Mouse (Mus musculus): ENCODE results near the gene Ephb2. TPM values are rescaled to one million over a fixed set of nuclear protein-coding genes. Genes with fewer than 3 reads are reported as not detected.

The Ephb2 gene
- total RNA-seq, 4 experiments from 2014 or later, result 20.6 to 36.8 (median 29.4) TPM

DNA sequence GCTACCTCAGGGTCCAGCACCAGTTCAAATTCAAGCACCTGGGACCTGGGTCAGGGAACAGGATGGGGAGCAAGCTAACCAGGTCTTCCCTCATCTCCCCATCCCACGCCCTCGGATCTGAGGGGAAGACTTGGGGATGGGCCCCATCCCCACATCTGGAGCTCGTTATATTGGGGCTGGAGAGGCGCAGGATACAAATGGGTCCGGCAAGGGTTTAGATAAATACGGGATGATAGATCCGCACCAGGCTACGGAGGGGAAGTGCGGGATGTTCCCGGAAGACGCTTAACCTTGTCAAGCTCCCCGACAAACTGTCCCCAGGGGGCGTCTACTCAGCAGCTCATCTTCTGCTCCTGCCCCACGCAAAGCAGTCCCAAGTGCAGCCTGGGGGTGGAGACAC is 35.4 kb downstream of the Ephb2 start:
- DNase-seq, result no peak

DNA sequence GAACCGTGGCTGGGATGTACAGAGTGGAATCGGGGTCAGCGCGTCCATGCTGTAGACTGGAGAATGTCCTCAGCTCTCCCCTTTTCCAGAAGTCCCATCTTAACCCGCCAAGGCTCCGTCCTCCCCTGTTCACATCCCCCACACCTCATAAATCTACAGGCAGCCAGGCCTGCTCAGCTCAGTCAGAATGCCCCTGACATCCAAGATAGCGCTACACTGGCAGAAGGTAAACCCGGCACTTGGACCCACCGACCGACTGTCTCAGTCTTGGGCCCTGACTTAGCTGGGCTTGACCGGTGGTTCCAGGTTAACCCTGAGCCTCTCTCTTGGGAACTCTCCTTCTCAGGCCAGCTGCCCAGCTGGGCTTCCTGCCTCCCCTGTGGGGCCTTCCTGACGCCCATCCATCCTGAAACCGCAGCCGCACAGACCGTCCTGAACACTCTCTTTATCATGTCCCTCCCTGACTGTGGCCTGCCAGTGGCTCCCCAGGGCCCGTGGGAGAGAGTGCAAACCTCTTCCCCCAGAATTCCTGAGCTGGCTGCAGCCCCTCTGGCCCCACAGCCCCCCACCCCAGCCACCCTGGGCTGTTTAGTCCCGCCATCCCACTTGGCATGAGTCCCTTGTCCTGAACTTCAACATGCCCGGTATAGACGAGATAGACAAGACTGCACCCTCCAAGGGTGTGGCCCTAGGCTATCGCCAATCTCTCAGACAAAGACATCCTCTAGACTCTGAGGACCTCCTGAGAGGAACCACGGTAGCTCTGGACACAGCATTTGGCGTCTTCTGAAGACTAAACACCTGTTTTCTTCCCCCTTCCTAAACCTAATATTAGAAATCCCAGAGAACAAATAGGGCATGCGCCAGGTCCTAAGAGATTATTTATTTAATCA is 37.9 kb downstream of the Ephb2 start:
- DNase-seq, result no peak

- no peak for DNase-seq
Measured at GRCm38 (mm10) chr4:136793320-136793719, 42.5 kb downstream of the Ephb2 start.

DNA sequence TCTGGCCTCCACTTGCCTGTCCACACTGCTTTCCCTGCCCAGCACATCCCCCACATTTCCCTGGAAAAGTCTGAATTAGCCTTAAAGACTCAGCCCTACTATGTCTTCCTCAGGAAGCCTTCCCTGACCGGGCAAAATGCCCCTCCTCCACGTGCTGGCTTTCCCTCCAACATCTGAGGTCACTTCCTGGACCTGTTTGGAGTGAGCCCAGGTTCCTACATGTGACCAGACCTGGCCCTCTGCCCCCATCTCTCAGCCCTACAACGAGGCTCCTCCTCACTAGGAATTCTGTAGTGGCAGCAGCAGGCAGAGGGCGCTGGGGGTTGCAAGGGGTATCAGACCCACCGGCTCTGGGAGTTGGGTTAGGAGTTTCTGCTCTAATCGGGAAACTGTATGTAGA is 46.0 kb downstream of the Ephb2 start:
- DNase-seq, result peak; percentile 35

GRCm38 (mm10) chr4:136787357-136787756 is 48.4 kb downstream of the Ephb2 start:
- DNase-seq, result no peak

DNA sequence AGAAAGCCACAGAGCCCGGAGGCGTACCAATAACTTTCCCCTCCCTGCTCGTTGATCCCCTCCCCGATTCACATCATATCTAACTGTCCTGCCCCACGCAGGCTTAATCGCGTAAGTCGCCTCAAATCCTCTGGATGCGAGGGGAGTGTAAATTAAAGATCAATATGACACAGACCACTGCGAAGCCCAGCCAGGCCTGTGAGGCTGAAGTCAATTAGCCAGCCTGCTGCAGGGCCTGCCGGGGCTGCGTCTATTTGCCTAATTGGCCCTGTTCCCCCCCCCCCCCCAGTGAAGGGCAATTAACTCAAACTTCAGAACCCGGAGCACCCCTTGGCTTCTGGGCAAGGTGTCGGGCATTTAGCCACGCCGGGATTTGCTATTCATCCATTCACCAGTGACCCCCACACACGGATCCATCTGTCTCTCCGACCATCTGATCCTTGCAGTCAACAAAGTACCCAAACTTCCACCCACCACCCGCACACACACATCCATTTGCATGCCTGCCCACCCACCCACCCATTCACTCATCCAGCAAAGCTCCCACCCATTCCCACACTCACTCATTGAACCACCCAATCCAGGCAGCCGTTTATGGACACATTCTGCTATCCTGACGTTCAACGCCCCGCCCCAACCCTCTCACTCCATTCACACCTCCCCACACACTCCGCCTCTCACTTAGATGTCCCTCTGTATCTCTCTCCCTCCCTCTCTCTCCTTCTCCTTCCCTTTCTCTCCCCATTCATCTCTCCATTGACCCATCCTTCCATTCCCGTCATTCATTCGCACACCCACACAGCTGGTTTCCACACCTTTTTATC is 49.1 kb downstream of the Ephb2 start:
- DNase-seq, result no peak

- DNase-seq, result no peak
Measured at GRCm38 (mm10) chr4:136783552-136784150, 52.1 kb downstream of the Ephb2 start.

GRCm38 (mm10) chr4:136782579-136782925 is 53.2 kb downstream of the Ephb2 start:
- no peak for DNase-seq

DNA sequence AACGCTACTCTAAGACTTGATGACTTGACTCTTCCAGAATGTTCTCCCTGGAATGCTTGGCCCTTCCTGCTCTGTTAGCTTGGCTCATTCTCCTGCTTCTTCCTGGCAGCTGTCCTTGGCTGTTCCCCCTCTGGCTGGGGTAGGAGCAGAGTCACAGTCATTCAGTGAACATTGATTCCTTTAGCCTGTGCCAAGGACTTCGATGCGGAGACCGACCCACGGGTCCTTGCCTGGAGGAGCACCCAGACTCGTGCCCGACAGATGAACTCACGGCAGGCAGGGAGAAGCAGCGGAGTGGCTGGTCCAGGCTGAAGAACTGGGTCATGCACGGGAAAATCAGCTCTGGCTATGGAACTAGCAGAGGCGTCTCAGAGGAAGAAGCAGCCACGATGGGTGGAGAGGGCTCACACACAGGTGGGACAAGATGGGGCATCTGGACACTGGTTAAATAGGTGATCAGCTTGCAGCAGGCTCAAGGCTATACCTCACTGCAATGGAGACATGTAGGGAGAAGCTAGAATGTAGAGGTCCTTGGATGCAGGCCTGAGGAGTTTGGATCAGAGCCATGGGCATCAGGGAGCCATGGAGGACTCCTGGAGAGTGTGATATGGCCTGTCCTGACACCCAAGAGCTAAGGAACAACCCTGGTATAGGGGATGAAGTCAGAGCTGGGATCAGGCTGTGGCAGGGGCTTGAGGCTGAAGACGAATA is 53.8 kb downstream of the Ephb2 start:
- peak; percentile 73 for DNase-seq

GRCm38 (mm10) chr4:136780201-136780895 is 55.4 kb downstream of the Ephb2 start:
- DNase-seq, result no peak

GRCm38 (mm10) chr4:136779156-136779555 is 56.6 kb downstream of the Ephb2 start:
- DNase-seq, result no peak

DNA sequence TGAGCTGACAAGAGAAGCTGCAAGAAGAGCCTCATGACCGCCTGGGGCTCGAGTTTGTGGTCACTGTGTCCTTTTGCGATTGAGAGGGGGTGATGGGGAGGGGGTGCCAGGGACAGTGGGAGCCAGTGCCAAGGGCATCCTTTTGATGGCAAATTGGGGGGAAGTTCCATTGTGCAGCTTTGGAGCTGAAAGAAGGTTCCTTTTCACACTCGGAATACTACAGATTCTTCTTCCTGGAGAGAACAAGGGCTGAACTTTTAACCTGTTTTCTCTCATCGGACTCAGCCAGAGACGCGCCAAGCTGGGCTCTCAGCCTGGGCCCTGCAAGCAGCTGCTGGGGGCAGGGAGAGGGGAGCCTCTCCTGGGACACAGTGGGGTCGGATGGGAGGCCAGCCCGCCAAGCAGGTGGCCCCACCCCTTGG is 59.3 kb downstream of the Ephb2 start:
- no peak for DNase-seq

DNA sequence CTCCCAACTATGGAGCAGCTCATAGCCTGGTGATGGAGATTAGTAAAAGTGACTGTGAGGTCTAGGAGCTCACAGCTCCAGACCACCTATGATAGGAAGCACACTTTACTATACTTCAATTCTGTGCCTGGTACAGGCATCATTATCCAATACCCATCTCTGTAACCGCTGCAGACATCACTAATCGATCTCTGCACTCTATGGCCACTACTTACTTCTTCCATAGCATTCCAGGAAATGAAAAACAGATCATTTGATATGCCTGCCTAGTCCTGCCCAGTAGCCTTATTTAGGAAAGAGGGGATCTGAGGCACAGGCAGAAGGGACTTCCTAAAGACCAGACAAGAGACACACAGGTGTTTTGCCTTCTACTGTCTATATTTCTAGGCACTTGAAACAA is 59.9 kb downstream of the Ephb2 start:
- DNase-seq, result no peak

- DNase-seq, result no peak
Measured at GRCm38 (mm10) chr4:136774201-136774600, 61.6 kb downstream of the Ephb2 start.

GRCm38 (mm10) chr4:136772952-136773584 is 62.7 kb downstream of the Ephb2 start:
- no peak for DNase-seq

DNA sequence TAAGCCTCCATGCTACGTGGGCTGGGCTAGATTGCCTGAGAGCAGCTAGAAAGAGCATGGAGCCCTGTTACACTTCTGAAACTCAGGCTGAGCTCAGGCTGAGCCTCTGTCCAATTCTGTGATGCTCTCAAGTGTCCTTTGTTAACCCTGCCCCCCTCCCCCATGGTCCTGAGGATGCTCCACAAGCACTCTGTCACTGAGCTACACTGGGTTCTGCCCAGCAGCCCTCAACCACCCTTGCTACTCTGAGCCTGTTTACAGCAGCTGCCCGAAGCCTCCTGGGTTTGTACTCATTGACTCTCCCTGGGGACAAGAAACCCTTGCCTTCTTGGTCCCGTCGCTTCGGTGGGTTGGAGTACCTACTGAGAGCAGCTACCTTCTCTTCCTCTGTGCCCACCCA is 63.5 kb downstream of the Ephb2 start:
- no peak for DNase-seq

DNA sequence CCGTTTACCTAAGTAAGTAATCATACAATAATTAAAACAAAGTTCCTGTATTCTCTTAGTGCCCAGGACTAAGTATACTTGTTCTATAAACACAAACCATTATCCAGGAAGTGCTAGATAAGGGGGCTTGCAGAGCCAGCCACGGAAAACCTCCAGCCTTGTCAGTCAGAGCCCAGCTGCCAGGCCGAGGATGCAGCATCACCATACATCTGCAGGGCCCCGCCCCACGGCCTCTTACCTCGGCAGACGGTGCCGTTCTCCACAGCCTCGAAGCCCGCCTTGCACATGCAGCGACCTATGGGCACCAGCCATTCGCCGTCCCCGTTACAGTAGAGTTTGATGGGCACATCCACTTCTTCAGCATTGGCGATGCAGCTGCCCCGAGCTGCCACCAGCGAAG is 65.1 kb downstream of the Ephb2 start:
- DNase-seq, result no peak

DNA sequence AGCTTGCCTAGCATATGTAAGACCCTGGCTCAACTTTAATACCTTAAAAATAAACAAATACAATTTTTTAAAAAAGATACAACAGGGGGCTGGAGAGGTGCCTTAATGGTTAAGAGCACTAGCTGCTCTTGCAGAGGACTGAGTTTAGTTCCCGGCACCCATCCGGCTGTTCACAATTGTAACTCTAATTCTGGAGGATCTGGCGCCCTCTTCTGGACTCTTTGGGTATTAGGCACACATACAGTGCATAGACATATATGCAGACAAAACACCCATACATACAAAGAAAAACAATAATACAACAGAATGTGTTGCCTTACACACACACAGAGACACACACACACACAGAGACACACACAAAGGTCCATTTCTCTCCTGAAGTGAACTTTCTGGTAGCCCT is 67.3 kb downstream of the Ephb2 start:
- DNase-seq, result no peak

- DNase-seq, result peak; percentile 62
Measured at GRCm38 (mm10) chr4:136765080-136765479, 70.7 kb downstream of the Ephb2 start.

GRCm38 (mm10) chr4:136763349-136763748 is 72.4 kb downstream of the Ephb2 start:
- DNase-seq, result no peak

- no peak for DNase-seq
Measured at GRCm38 (mm10) chr4:136761713-136762380, 73.9 kb downstream of the Ephb2 start.

All from adrenal gland, adult 8-10 months (tissue).